Mouse (Mus musculus) liver, embryonic 14.5 days (tissue): ENCODE measurements at regions not wholly inside any gene's neighbourhood (a gene's known extent, or its start where the extent isn't known, plus 50 kb on each side); places are given as distances from the start of the nearest gene placed in this dataset.

ENCODE experiments used
- CTCF ChIP-seq: IDR thresholded peaks from 2 replicates; pipeline ENCODE4 v1.5.1; 2016; ENCODE audit warnings: antibody characterized with exemption, low read depth, control low read depth
- EP300 ChIP-seq: IDR thresholded peaks from 2 replicates; pipeline ENCODE4 v1.6.1; 2016; ENCODE audit warnings: antibody characterized with exemption, low read depth

GRCm38 (mm10) chr2:92699360-92699759 is 99.9 kb downstream of the Chst1 start:
- TF ChIP-seq CTCF: no peak
- TF ChIP-seq EP300: no peak
